Mouse (Mus musculus) lung, postnatal 0 days (tissue): Measurements from ENCODE around the gene Pgm5. TPM values are rescaled to one million over a fixed set of nuclear protein-coding genes. Genes with fewer than 3 reads are reported as not detected.

ENCODE experiments used
- ATAC-seq: fragments of 200-750 bp; cut with Nextera tagmentation; 2 replicates; pipeline ENCODE4 v1.8.0; 2017; ENCODE audit warnings: moderate library complexity
- DNase-seq: peaks from one replicate; pipeline ENCODE4 v3.0.0-alpha.2; 2016; ENCODE audit warnings: low spot score
- H3K27ac ChIP-seq: fragments of 300-500 bp; sonication (generic); 2 replicates; pipeline ENCODE4 v1.5.1; 2014; ENCODE audit warnings: antibody characterized with exemption, mild to moderate bottlenecking, low read length, mixed read lengths
- H3K27me3 ChIP-seq: fragments of 300-500 bp; sonication (generic); replicated peaks from 2 replicates; pipeline ENCODE4 v1.6.1; 2014; ENCODE audit warnings: low read length, mixed read lengths; ENCODE audit not compliant: insufficient read depth
- H3K36me3 ChIP-seq: fragments of 300-500 bp; sonication (generic); 2 replicates; pipeline ENCODE4 v1.6.1; 2014; ENCODE audit warnings: low read length, mixed read lengths; ENCODE audit not compliant: insufficient read depth
- H3K4me1 ChIP-seq: fragments of 300-500 bp; sonication (generic); 2 replicates; pipeline ENCODE4 v1.6.1; 2014; ENCODE audit warnings: antibody characterized with exemption, low read depth, low read length, mixed read lengths; ENCODE audit not compliant: insufficient read depth
- H3K4me2 ChIP-seq: fragments of 300-500 bp; sonication (generic); replicated peaks from 2 replicates; pipeline ENCODE4 v1.6.1; 2014; ENCODE audit warnings: low read depth, mild to moderate bottlenecking, low read length, moderate library complexity, mixed read lengths
- H3K4me3 ChIP-seq: fragments of 300-500 bp; sonication (generic); 2 replicates; pipeline ENCODE4 v1.5.1; 2014; ENCODE audit warnings: low read depth, low read length
- H3K9ac ChIP-seq: fragments of 300-500 bp; sonication (generic); replicated peaks from 2 replicates; pipeline ENCODE4 v1.6.1; 2014; ENCODE audit warnings: low read depth, mild to moderate bottlenecking
- H3K9me3 ChIP-seq: fragments of 300-500 bp; sonication (generic); 2 replicates; pipeline ENCODE4 v1.6.1; 2016; ENCODE audit warnings: low read length, mixed read lengths
- CTCF ChIP-seq: IDR thresholded peaks from 2 replicates; pipeline ENCODE4 v1.5.1; 2016; ENCODE audit warnings: antibody characterized with exemption, mild to moderate bottlenecking
- EP300 ChIP-seq: IDR thresholded peaks from 2 replicates; pipeline ENCODE4 v1.6.1; 2016; ENCODE audit warnings: antibody characterized with exemption, mild to moderate bottlenecking, control low read depth
- WGBS: fragments of 180-500 bp; shearing (Covaris S2); extraction: QIAGEN DNeasy Blood & Tissue Kit; methylation state at CpG from one replicate; pipeline ENCODE4 v1.1.7; 2014; 5-methylcytosine and 5-hydroxymethylcytosine counted together
- polyA plus RNA-seq: library from polyadenylated mRNA; unstranded; fragments of >200 nt; fragmentation: Nextera tagmentation; extraction: Ambion mirVana; gene quantifications from 2 replicates; pipeline ENCODE4 v1.2.1, GENCODE M21; 2015

Pgm5 gene
- polyA plus RNA-seq, 1 experiment from 2014 or later, result 3.4 TPM

- H3K4me1 ChIP-seq, result peaks cover 11% of the 10 kb centered on the region; the same call in 1 of the 2 replicates
- no peaks in the 10 kb centered on the region for H3K9me3 ChIP-seq
- ATAC-seq (peak; percentile 3; the same call in 1 of the 2 replicates), DNase-seq (no peak)
- peaks cover 62% of the 10 kb centered on the region for H3K27me3 ChIP-seq
- no peak within 1 kb of the TSS for H3K27ac ChIP-seq
- WGBS, result 2% methylated on average over 27 of the region's 27 CpGs
- no peaks in the 10 kb centered on the region for H3K36me3 ChIP-seq
- TF ChIP-seq CTCF (no peak), EP300 (no peak)
- H3K4me2 ChIP-seq, result peak within 1 kb of the TSS; percentile 53
- no peak within 1 kb of the TSS for H3K9ac ChIP-seq
- peak within 1 kb of the TSS; percentile 33 for H3K4me3 ChIP-seq
These were observed 39.0 kb upstream of the Pgm5 start, which contains the start of gene Foxd4 for GRCm38 (mm10) chr19:24900581-24901220. TSS of gene Foxd4 (minus strand) at chr19:24901197.

- peak; percentile 33 for ATAC-seq
- no peak for DNase-seq
- Histone ChIP-seq H3K9me3 (no peaks in the 10 kb centered on the region), H3K4me1 (peaks cover 11% of the 10 kb centered on the region; the same call in 1 of the 2 replicates), H3K27me3 (peaks cover 62% of the 10 kb centered on the region), H3K4me2 (peak overlapping the region; percentile 53), H3K9ac (no peak overlapping the region), H3K36me3 (no peaks in the 10 kb centered on the region), H3K27ac (no peak overlapping the region), H3K4me3 (peak overlapping the region; percentile 33)
- TF ChIP-seq EP300 (no peak), CTCF (no peak)
- WGBS, result 1% methylated on average over 78 of the region's 84 CpGs
These were observed 38.2 kb upstream of the Pgm5 start for GRCm38 (mm10) chr19:24899578-24900544.

- no peak for DNase-seq
- 5% methylated on average over 34 of the region's 34 CpGs for WGBS
These were observed 37.3 kb upstream of the Pgm5 start for GRCm38 (mm10) chr19:24898737-24899577.

GRCm38 (mm10) chr19:24897896-24898736, 36.5 kb upstream of the Pgm5 start:
- H3K9me3 ChIP-seq, result no peaks in the 10 kb centered on the region
- TF ChIP-seq EP300 (no peak), CTCF (no peak)
- H3K4me2 ChIP-seq, result no peak overlapping the region

More at GRCm38 (mm10) chr19:24898737-24899577, 37.3 kb upstream of the Pgm5 start:
- Histone ChIP-seq H3K4me1 (peaks cover 11% of the 10 kb centered on the region; the same call in 1 of the 2 replicates), H3K36me3 (no peaks in the 10 kb centered on the region), H3K4me3 (peak overlapping the region; percentile 33; the same call in 1 of the 2 replicates), H3K4me2 (no peak overlapping the region), H3K27ac (no peak overlapping the region), H3K27me3 (peaks cover 62% of the 10 kb centered on the region), H3K9me3 (no peaks in the 10 kb centered on the region), H3K9ac (no peak overlapping the region)
- no peak for ATAC-seq
- no peak for TF ChIP-seq EP300
- TF ChIP-seq CTCF, result no peak

More at GRCm38 (mm10) chr19:24897896-24898736, 36.5 kb upstream of the Pgm5 start:
- Histone ChIP-seq H3K4me3 (no peak overlapping the region; the same call in 1 of the 2 replicates), H3K4me1 (peaks cover 11% of the 10 kb centered on the region; the same call in 1 of the 2 replicates), H3K36me3 (no peaks in the 10 kb centered on the region), H3K27me3 (peaks cover 58% of the 10 kb centered on the region), H3K27ac (no peak overlapping the region), H3K9ac (no peak overlapping the region)
- no peak for ATAC-seq
- DNase-seq, result no peak
- WGBS, result 5% methylated on average over 20 of the region's 20 CpGs
